Mouse (Mus musculus): ENCODE measurements around the gene Lypd5.
"Not testable (repeated sequence)": the region's sequence is repeated elsewhere in the genome, so short reads cannot be mapped to it uniquely, and the experiment has no call there.

The Lypd5 gene

DNA sequence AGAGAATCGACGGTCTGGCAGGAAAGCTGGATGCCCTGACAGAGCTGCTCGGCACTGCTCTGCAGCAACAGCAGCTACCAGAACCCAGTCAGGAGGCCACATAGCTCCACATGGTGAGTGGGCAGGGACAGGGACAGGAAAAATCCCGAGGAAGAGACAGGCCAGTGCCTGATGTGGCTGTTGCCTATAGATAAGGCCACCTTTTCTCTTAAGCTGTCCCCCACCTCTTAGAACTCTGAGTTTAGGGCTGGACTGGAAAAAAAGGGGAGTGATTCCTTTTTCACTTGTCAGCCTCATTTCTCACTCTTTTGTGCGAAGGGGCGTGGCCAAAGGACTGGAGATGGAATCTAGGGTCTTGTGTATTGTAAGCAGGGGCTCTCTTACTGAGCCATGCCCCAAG is 35.1 kb downstream of the Lypd5 start:
- DNase-seq = no peak

DNA sequence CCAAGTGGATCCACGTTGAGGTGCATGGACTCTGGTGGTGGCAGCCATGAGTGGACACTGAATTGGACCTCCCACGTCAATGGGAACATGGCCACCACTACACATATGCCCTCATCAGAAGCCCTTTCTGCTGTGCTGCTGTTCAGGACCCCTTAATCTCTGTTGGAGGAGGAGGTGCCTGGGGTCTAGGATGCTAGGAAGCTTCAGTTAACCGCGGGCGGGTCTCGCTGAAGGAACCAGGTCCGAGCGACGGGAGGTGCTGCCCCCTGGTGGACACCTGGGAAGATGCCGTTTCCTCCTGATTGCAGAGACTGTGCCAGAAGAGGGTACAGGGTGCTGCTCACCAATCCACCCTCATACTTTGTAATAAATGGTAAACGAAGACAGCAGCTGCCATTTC is 35.8 kb downstream of the Lypd5 start:
- DNase-seq = peak; percentile 65

DNA sequence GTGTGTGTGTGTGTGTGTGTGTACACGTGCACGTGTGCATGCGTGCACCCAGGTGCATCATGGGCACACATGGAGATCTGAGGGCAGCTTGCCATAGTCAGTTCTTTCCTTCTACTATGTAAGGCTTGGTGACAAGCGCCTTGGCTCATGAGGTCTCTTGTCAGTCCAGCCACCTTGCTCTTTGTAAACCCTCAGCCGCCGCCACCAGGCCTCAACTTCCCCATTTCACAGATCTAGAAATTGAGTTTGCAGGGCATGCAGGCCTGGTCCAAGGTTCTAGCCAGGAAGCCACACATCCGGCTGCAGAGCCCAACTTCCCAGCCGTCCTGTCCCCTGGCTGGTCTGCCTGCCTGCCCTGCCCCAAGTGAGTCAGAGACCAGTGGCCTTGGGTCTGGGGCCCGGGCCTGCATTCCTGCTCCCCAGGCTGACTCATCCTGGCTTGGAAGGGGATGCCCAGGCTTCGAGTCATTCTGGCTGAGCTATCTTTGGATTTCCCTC is 38.1 kb downstream of the Lypd5 start:
- DNase-seq = no peak

DNA sequence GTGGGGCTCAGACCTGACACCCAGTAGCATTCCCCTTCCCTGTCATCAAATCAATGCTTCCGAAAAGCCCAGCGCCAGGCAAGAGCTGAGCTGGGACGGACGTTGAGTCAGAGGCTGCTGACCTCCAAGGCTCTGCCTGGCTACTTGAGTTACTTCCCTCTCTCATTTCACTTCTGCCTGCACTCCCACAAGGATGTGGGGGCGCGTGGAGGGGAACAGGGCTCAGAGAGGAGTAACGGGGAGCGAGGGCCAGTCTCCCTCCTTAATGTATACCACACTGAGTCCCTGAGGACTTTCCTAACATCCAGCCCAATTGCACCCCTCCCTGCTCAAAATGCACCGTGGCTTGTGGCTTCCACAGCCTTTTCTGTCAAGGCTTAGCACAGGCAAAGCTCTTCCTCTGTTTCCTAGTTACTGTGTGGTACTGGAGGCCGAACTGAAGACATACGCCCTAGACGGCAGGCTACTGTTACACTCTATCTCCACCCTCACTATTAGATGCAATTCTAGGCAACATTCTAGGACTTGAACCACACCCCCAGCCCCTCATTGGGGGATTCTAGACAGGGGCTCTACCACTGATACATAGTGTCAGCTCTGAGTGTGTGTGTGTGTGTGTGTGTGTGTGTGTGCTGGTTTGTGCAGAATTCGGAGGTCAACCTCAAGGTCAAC is 40.7 kb downstream of the Lypd5 start:
- DNase-seq = no peak

DNA sequence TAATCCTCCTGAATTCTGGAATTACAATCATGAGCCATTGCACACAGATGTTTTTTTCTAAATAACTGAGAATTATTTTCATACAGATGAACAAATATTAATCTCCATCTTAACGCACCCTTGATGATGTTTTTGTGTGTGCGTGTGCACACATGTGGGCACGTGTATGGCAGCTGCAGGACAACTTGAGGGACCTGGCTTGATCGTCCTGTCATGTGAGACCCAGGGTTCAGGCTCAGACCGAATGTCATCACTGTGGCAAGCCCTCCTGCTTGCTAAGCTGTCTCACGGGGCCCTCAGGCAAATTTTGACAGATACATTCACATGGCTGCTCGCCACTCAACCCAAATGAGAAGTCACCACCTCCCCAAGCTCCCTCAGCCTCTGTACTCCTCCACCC is 41.5 kb downstream of the Lypd5 start:
- no peak for DNase-seq

DNA sequence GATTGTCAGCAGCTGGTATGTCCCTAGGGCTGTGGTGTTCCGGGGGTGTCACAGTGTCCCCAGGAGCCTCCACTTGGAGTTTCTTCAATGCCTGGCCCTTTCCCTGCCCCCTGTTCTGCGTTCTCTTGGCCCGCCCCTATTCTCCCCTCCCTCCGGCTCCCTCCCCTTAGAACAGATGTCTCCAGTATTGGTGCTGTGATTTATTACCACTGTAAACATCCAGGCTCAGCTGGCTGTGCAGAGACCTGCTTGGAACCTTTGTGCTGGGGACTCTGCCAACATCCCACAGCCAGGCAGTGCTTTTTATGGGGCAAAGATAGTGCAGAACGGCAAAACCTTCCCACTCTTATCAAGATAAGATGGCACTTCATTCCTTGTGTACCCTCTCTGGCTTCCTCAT is 42.1 kb downstream of the Lypd5 start:
- no peak for DNase-seq

DNA sequence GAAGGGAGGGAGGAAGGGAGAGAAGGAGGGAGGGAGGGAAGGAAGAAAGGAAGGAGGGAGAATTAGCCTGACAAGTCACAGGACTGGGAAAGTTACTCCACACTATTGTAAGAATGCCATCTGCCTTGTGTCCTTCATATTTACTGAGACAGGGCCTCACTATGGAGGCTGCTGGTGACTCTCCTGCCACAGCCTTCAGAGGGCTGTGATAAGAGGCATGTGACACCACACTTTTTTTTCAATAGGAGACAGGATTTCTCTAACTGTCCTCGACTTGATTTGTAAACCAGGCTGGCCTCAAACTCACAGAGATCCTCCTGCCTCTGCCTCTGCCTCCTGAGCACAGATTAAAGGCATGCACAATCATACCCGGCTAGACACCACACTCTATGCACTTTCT is 42.7 kb downstream of the Lypd5 start:
- DNase-seq = no peak

DNA sequence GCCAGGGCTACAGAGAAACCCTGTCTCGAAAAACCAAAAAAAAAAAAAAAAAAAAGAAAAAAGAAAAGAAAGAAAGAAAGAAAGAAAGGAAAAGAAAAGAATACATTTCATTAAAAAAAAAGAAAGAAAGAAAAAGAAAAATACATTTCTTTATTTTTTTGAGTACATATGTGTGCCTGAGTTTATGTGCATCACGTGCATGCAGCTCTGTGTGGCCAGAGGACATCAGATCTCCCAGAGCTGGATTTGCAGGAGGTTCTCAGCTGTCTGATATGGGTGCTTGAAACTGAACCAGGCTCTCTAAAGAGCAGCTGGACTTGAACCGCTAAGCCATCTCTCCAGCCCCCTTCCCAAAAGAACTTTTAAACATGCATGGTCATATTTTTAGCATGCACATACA is 45.1 kb downstream of the Lypd5 start:
- DNase-seq = no peak

DNA sequence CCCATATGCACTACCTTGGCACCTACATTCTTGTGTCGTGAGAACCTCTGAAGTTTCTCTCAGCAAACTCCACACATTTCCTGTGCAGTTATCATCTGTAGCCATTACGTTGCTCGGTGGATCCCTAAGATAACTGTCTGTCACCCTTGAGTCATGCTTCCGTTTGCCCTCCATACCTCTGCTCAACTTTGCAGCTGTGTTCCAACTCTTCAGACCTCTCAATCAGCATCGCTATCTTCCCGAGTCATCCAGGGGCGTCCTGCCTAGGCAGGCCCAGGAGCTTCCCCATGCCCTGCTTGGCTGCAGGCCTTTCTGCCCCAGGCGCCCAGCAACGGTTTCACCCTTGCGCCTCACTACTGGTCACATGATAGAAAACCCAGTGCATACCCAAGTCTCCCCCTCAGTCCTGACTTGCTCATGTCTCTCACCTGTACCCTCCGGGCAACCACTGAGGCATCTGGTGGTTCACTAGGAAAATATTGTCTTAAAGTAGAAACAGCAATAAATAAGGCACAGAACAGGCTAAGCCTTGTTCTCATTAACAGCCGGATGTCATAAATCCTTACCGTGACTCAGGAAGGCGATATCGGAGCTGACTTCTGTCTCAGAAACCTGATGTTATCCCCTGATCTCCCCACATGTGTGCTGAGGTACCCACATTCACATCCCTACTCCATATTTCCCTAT is 45.6 kb downstream of the Lypd5 start:
- no peak for DNase-seq

DNA sequence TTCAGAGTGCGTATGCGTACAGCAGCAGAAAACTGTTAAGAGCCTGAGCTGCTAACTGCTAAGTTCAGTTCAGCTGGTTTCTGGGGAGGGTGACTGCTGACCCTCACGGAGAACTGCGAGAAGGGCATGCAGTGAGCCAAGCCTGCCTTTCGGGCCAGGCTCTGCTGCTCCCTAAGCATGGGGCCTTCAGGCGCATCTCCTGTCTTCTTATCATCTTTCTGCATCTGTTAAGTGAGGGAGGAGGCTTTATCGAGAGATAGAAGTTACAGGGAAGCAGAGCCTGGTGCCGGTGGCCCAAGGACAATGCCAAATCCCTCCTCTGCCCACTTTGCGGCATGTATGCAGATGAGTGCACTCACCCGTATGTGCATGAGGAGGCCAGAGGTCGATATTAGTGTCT is 47.8 kb downstream of the Lypd5 start:
- DNase-seq = no peak

DNA sequence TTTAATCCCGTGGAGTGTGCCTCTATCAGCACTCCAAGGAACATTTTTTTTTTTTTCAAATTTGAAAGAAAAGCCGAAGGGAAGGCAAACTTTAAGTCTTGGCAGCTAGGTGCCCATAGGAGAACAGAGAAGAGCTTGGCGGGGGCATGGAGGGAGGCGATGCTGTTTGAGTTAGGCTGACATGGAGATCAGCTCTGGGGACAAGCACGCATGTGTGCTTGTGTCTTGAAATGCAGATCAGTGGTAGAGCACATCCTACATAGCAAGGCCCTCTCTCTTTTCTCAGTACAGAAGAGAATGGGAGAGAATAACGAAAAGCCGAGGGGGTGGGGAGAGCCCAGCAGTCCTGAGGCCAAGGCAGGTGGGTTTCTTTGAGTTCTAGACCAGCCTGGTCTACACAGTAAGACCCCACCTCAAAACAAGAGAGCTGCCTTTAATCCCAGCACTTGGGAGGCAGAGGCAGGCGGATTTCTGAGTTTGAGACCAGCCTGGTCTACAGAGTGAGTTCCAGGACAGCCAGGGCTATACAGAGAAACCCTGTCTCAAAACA is 49.4 kb downstream of the Lypd5 start:
- no peak for DNase-seq

DNA sequence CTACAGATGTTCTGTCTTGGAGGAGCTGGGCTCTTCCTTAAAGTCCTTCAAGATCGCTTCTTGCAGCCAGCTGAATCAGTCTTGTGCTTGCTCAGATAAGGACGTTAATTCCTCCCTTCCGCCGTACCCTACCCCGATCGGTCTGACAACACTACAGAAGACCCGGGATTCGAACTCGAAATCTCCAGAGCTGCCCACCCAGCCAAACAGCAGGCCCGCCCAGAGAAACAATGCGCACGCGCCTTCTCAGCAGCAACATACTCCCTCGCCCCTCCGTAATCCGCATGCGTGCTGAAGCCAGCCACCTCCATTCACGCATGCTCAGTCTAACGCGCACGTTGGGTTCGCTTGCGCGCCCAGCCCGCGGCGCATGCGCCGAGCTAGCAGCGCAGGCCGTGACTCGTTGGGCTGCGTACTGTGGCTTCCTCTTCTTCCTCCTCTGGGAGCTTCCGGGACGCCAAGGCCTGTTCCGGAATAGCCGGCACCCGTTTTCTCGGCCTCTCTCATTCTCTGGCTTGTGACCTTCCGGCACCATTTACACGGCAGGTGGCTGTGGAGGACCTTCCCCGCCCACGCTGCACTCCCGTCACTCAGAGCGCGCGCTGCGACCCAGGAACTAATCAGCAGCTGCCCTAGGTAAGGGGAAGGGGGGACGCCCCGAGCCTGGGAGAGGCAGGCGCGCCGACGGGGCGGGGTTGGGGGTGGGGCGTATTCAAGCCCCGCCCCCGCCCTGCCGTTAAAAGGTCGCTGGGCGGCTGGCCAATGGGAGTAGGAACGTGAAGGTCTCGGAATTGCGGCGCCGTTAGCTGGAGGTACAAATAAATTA is 50.5 kb downstream of the Lypd5 start, which contains the start of gene Smg9:
Gene Smg9 (plus strand): TSS at position 364 of the 826 bp plus-strand sequence.
- DNase-seq = peak; percentile 98

DNA sequence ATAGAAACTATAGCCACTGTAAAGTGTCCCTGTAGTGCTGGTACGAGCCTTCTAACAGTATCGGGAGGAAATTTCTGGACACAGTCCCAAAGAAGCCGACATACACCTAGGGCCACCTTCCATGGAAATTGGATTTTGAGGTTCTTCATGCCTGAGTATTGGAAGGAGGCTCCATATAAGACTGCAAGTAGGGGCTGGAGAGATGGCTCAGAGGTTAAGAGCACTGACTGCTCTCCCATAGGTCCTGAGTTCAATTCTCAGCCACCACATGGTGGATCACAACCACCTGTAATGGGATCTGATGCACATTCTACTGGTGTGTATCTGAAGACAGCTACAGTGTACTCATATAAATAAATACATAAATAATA is 51.1 kb downstream of the Lypd5 start:
- DNase-seq = no peak

DNA sequence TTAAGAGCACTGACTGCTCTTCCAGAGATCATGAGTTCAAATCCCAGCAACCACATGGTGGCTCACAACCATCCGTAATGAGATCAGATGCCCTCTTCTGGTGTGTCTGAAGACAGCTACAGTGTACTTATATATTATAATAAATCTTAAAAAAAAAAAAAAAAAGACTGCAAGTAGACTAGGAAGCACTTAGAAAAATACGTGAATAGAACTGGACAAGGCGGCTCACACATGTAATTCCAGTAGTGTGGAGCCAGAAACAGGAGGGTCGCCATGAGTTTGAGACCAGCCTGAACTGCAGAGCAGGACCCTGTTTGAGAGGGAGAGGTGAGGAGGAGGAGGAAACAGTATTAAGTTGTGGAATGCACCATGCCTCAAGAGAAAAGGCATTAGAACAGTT is 51.5 kb downstream of the Lypd5 start:
- DNase-seq = not testable (repeated sequence)

DNA sequence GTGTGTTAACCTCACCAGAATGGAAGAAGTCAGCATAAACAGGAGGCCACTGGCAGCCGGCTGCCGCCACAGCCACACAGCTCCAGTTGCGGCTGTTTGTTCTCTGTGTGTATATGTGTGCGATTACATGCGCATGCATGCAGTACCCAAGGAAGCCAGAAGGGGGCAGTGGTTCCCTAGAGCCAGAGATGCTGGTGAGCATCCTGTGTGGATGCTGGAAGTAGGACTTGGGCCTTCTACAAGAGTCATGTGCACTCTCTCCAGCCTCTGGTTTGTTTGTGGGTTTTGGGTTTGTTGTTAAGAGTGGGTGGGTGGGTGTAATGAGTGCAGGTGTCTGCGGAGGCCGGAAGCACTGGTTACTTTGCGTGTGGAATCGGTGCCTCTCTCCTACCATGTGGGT is 53.9 kb downstream of the Lypd5 start:
- no peak for DNase-seq

All from cerebellum, adult 11 months (tissue).